Mouse (Mus musculus) liver, embryonic 14 days (tissue): ENCODE results near the gene Kat8. TPM values are rescaled to one million over a fixed set of nuclear protein-coding genes. Genes with fewer than 3 reads are reported as not detected.

Experiments
- polyA plus RNA-seq: library from polyadenylated mRNA; depleted of rRNA; stranded (reverse); fragments of >200 nt; gene quantifications from 2 replicates; pipeline ENCODE4 v1.2.3, GENCODE M21; 2012; rRNA removed

The Kat8 gene
- 12.5 and 14.2 TPM in 2 replicates for polyA plus RNA-seq

GRCm38 (mm10) chr7:127912190-127912871 is at the start of gene Kat8:
Gene Kat8, plus strand, starts transcription at chr7:127912516.

GRCm38 (mm10) chr7:127876041-127876466 is 36.3 kb upstream of the Kat8 start, which contains the start of gene Zfp646:
Gene Zfp646, plus strand, starts transcription at chr7:127876221.

GRCm38 (mm10) chr7:127876467-127877348 is 35.6 kb upstream of the Kat8 start, which contains the start of gene Zfp668:
Gene Zfp668, minus strand, starts transcription at chr7:127876828.

GRCm38 (mm10) chr7:127890798-127891197 is 21.5 kb upstream of the Kat8 start, which contains the start of gene Prss53:
Gene Prss53, minus strand, starts transcription at chr7:127890970.

GRCm38 (mm10) chr7:127895442-127895841 is 16.9 kb upstream of the Kat8 start, which contains the start of the genes Gm21974 and Vkorc1:
Gene Gm21974, minus strand, starts transcription at chr7:127895454.
Gene Vkorc1, minus strand, starts transcription at chr7:127895617.

GRCm38 (mm10) chr7:127903971-127904796 is 8.1 kb upstream of the Kat8 start, which contains the start of gene Bckdk:
Gene Bckdk, plus strand, starts transcription at chr7:127904082.

GRCm38 (mm10) chr7:127929923-127930322 is 17.6 kb downstream of the Kat8 start, which contains the start of gene Prss8:
Gene Prss8, minus strand, starts transcription at chr7:127930104.

GRCm38 (mm10) chr7:127946470-127947023 is 34.2 kb downstream of the Kat8 start, which contains the start of gene Prss36:
Gene Prss36, minus strand, starts transcription at chr7:127946725.

GRCm38 (mm10) chr7:127967004-127967921 is 54.9 kb downstream of the Kat8 start, which contains the start of gene Fus:
Gene Fus, plus strand, starts transcription at chr7:127967457.

Other genes starting within 250 kb of the Kat8 start
- 12.5 and 12.9 TPM in 2 replicates for gene Bcl7c, start 203.6 kb upstream of the Kat8 start, polyA plus RNA-seq
- gene Ctf1, start 199.8 kb upstream of the Kat8 start, polyA plus RNA-seq = 2.0 and 2.3 TPM in 2 replicates
- not detected in 2 replicates for gene Ctf2, start 180.3 kb upstream of the Kat8 start, polyA plus RNA-seq
- 10.2 and 11.0 TPM in 2 replicates for gene Fbxl19, start 168.0 kb upstream of the Kat8 start, polyA plus RNA-seq
- 4.6 and 6.9 TPM in 2 replicates for gene Orai3, start 142.7 kb upstream of the Kat8 start, polyA plus RNA-seq
- gene Setd1a, start 135.8 kb upstream of the Kat8 start, polyA plus RNA-seq = 4.3 and 6.2 TPM in 2 replicates
- gene Gm49388, start 126.9 kb upstream of the Kat8 start, polyA plus RNA-seq = 0.90 and 1.2 TPM in 2 replicates
- 39.0 and 44.6 TPM in 2 replicates for gene Hsd3b7, start 111.9 kb upstream of the Kat8 start, polyA plus RNA-seq
- gene Stx4a, start 88.2 kb upstream of the Kat8 start, polyA plus RNA-seq = 36.4 and 37.2 TPM in 2 replicates
- 1.1 TPM in 2 replicates for gene Stx1b, start 88.0 kb upstream of the Kat8 start, polyA plus RNA-seq
- gene Zfp646, start 36.3 kb upstream of the Kat8 start, polyA plus RNA-seq = 6.1 and 7.2 TPM in 2 replicates
- 2.2 and 2.9 TPM in 2 replicates for gene Zfp668, start 35.7 kb upstream of the Kat8 start, polyA plus RNA-seq
- 0.37 and 0.40 TPM in 2 replicates for gene Prss53, start 21.5 kb upstream of the Kat8 start, polyA plus RNA-seq
- gene Gm21974, start 17.1 kb upstream of the Kat8 start, polyA plus RNA-seq = not detected in 2 replicates
- gene Vkorc1, start 16.9 kb upstream of the Kat8 start, polyA plus RNA-seq = 65.8 and 72.2 TPM in 2 replicates
- gene Bckdk, start 8.4 kb upstream of the Kat8 start, polyA plus RNA-seq = 24.1 and 27.2 TPM in 2 replicates
- gene Prss8, start 17.6 kb downstream of the Kat8 start, polyA plus RNA-seq = 7.2 and 8.8 TPM in 2 replicates
- 1.6 and 2.2 TPM in 2 replicates for gene Prss36, start 34.2 kb downstream of the Kat8 start, polyA plus RNA-seq
- 279 and 290 TPM in 2 replicates for gene Fus, start 54.9 kb downstream of the Kat8 start, polyA plus RNA-seq
- gene Pycard, start 81.4 kb downstream of the Kat8 start, polyA plus RNA-seq = 16.5 and 20.1 TPM in 2 replicates
- 0.05 and 0.67 TPM in 2 replicates for gene Trim72, start 91.4 kb downstream of the Kat8 start, polyA plus RNA-seq
- gene Itgam, start 150.1 kb downstream of the Kat8 start, polyA plus RNA-seq = 2.0 and 2.8 TPM in 2 replicates
- 0.01 TPM in 1 of 2 replicates, not detected in the other for gene Gm49368, start 150.2 kb downstream of the Kat8 start, polyA plus RNA-seq
- gene Itgax, start 217.0 kb downstream of the Kat8 start, polyA plus RNA-seq = 0.12 TPM in 2 replicates
- 0.01 and 0.06 TPM in 2 replicates for gene Itgad, start 241.9 kb downstream of the Kat8 start, polyA plus RNA-seq